Comparison of ENCODE assay signal across 15 mouse cellular contexts in genomic region chr5:105565824-105566223, GRCm38 (mm10). TPM values are rescaled to one million over a fixed set of nuclear protein-coding genes. Genes with fewer than 3 reads are reported as not detected.
DNase-seq lines count a peak whose midpoint lies in the region; ATAC-seq and TF ChIP-seq lines count a peak whose summit lies in the region.
"Had no signal": no experiment of that assay in that cellular context is flagged by ENCODE, and none has a peak within 500 bp of the region (broad histone marks: within the 10 kb centered on the region; RNA-seq: fewer than 3 reads in every experiment).

No protein-coding gene starts in this region.

- peak; percentile 55; the same call in 1 of the 2 replicates for ATAC-seq in intestine, embryonic 15.5 days
- ATAC-seq in intestine, postnatal 0 days = no peak
- ATAC-seq in liver, embryonic 13.5 days (ENCODE audit: low read depth) = peak; percentile 98
- ATAC-seq in stomach, embryonic 15.5 days (ENCODE audit: insufficient read depth, low FRiP score, low read depth) = peak; percentile 93
- ATAC-seq: forebrain, embryonic 15.5 days; Patski had no signal

- intact Hi-C loops in gastrocnemius, postnatal 14 days (cut with DNase I; ENCODE audit: low total_unique reads) = no loop called here

- no peaks in the 10 kb centered on the region for H3K27me3 ChIP-seq in intestine, embryonic 15.5 days (replicated peaks)
- H3K27me3 ChIP-seq in intestine, postnatal 0 days (replicated peaks; ENCODE audit: control insufficient read depth, insufficient read depth, low read length) = no peaks in the 10 kb centered on the region
- H3K27me3 ChIP-seq in liver, embryonic 13.5 days = no peaks in the 10 kb centered on the region
- no peaks in the 10 kb centered on the region for H3K27me3 ChIP-seq in stomach, embryonic 15.5 days (replicated peaks)
- H3K27me3 ChIP-seq: forebrain, embryonic 15.5 days; neural tube, embryonic 13.5 days; Patski had no signal

- no peak overlapping the region for H3K27ac ChIP-seq in intestine, embryonic 15.5 days
- no peak overlapping the region for H3K27ac ChIP-seq in intestine, postnatal 0 days (ENCODE audit: low read depth, low read length)
- peak overlapping the region; percentile 97 for H3K27ac ChIP-seq in liver, embryonic 13.5 days
- H3K27ac ChIP-seq in stomach, embryonic 15.5 days = no peak overlapping the region
- H3K27ac ChIP-seq: forebrain, embryonic 15.5 days; neural tube, embryonic 13.5 days had no signal

- H3K4me1 ChIP-seq in intestine, embryonic 15.5 days (replicated peaks) = no peaks in the 10 kb centered on the region
- no peaks in the 10 kb centered on the region for H3K4me1 ChIP-seq in intestine, postnatal 0 days (replicated peaks; ENCODE audit: control insufficient read depth, insufficient read depth, low read length)
- H3K4me1 ChIP-seq in liver, embryonic 13.5 days (replicated peaks) = peaks cover 68% of the 10 kb centered on the region
- no peaks in the 10 kb centered on the region for H3K4me1 ChIP-seq in stomach, embryonic 15.5 days
- H3K4me1 ChIP-seq: neural tube, embryonic 13.5 days had no signal

- 82% methylated on average over 4 of the region's 4 CpGs for WGBS in intestine, embryonic 15.5 days
- 77% methylated on average over 4 of the region's 4 CpGs for WGBS in intestine, postnatal 0 days
- WGBS in liver, embryonic 13.5 days (ENCODE audit: insufficient replicate concordance) = 12% methylated on average over 4 of the region's 4 CpGs
- 67% methylated on average over 4 of the region's 4 CpGs for WGBS in stomach, embryonic 15.5 days

- H3K9me3 ChIP-seq in intestine, embryonic 15.5 days = no peaks in the 10 kb centered on the region
- H3K9me3 ChIP-seq in intestine, postnatal 0 days (ENCODE audit: control insufficient read depth) = no peaks in the 10 kb centered on the region
- no peaks in the 10 kb centered on the region for H3K9me3 ChIP-seq in liver, embryonic 13.5 days (replicated peaks)
- H3K9me3 ChIP-seq in stomach, embryonic 15.5 days = no peaks in the 10 kb centered on the region
- H3K9me3 ChIP-seq: forebrain, embryonic 15.5 days; neural tube, embryonic 13.5 days had no signal

- H3K36me3 ChIP-seq in intestine, embryonic 15.5 days = no peaks in the 10 kb centered on the region
- no peaks in the 10 kb centered on the region for H3K36me3 ChIP-seq in intestine, postnatal 0 days (ENCODE audit: control insufficient read depth, insufficient read depth)
- H3K36me3 ChIP-seq in liver, embryonic 13.5 days = peaks cover 4% of the 10 kb centered on the region
- no peaks in the 10 kb centered on the region for H3K36me3 ChIP-seq in stomach, embryonic 15.5 days
- H3K36me3 ChIP-seq: forebrain, embryonic 15.5 days; neural tube, embryonic 13.5 days had no signal

- no peak for TF ChIP-seq CTCF in intestine, postnatal 0 days (IDR thresholded peaks at IDR 0.05; ENCODE audit: low read depth)

- DNase-seq in c-Kit-positive CD71-positive TER-119-negative erythroid progenitor cells, embryonic 14.5 days (ENCODE audit: low read depth) = peak; percentile 82
- peak; percentile 84 for DNase-seq in liver, embryonic 13.5 days
- DNase-seq in gastrocnemius, postnatal 14 days = no peak
- no peak for DNase-seq in thymus, postnatal 36 days
- DNase-seq: adrenal gland, adult 2 months; heart, postnatal 4 days; kidney, adult 11 months; midbrain, embryonic 14.5 days; right cerebral cortex, adult 18-20 months had no signal

- H3K4me3 ChIP-seq in intestine, embryonic 15.5 days (replicated peaks) = no peak overlapping the region
- no peak overlapping the region for H3K4me3 ChIP-seq in intestine, postnatal 0 days (ENCODE audit: low read depth, low read length)
- H3K4me3 ChIP-seq in liver, embryonic 13.5 days (replicated peaks) = 0 out of 2 replicates have a peak overlapping the region, but pooled peaks have one; percentile 10
- H3K4me3 ChIP-seq in stomach, embryonic 15.5 days (replicated peaks) = no peak overlapping the region
- H3K4me3 ChIP-seq: forebrain, embryonic 15.5 days; neural tube, embryonic 13.5 days had no signal

- H3K4me2 ChIP-seq in intestine, embryonic 15.5 days (replicated peaks) = no peak overlapping the region
- no peak overlapping the region for H3K4me2 ChIP-seq in intestine, postnatal 0 days (replicated peaks; ENCODE audit: low read depth)
- peak overlapping the region; percentile 52 for H3K4me2 ChIP-seq in liver, embryonic 13.5 days
- no peak overlapping the region for H3K4me2 ChIP-seq in stomach, embryonic 15.5 days
- H3K4me2 ChIP-seq: forebrain, embryonic 15.5 days; neural tube, embryonic 13.5 days had no signal

- no peak overlapping the region for H3K9ac ChIP-seq in intestine, embryonic 15.5 days
- H3K9ac ChIP-seq in intestine, postnatal 0 days (ENCODE audit: low read depth, low read length) = no peak overlapping the region
- H3K9ac ChIP-seq in liver, embryonic 13.5 days = peak overlapping the region; percentile 63
- no peak overlapping the region for H3K9ac ChIP-seq in stomach, embryonic 15.5 days
- H3K9ac ChIP-seq: forebrain, embryonic 15.5 days; neural tube, embryonic 13.5 days had no signal

RNA-seq across cellular contexts. Expression of gene Lrrc8c, which starts 46.6 kb away (rescaled TPM):
- 15.0 and 16.2 TPM in 2 replicates for polyA plus RNA-seq in intestine, embryonic 15.5 days (2015; fragmentation: Nextera tagmentation; extraction: Ambion mirVana)
- 11.8 and 13.4 TPM in 2 replicates for polyA plus RNA-seq in intestine, postnatal 0 days (2015; fragmentation: Nextera tagmentation; extraction: Ambion mirVana)
- 17.5 and 23.2 TPM in 2 replicates for polyA plus RNA-seq in liver, embryonic 13.5 days (2015; fragmentation: Nextera tagmentation; extraction: Ambion mirVana)
- 17.8 and 18.6 TPM in 2 replicates for polyA plus RNA-seq in stomach, embryonic 15.5 days (2015; fragmentation: Nextera tagmentation; extraction: Ambion mirVana)
- total RNA-seq in gastrocnemius, postnatal 14 days (2021) = 10 to 100 TPM; 15.1 to 17.9 TPM

Comparison
In these comparisons a context has a peak if more than half of its experiments do, and no peak if none do; other contexts are left out.
1. DNase-seq: peak in c-Kit-positive CD71-positive TER-119-negative erythroid progenitor cells, embryonic 14.5 days (single experiment) and liver, embryonic 13.5 days (single experiment); none in gastrocnemius, postnatal 14 days (single experiment) and thymus, postnatal 36 days (0 of 2).